Mouse (Mus musculus) embryonic fibroblast, embryonic 13.5 days (primary cell): ENCODE data around the gene Cyp1b1.

Source experiments
- CTCF ChIP-seq: IDR thresholded peaks from 2 replicates; pipeline ENCODE4 v1.5.1; 2011; ENCODE audit warnings: mild to moderate bottlenecking, control low read depth, low read length, moderate library complexity, borderline replicate concordance; ENCODE audit not compliant: insufficient read depth
- POLR2A ChIP-seq: IDR thresholded peaks from 2 replicates; pipeline ENCODE4 v1.6.1; 2011; ENCODE audit warnings: low read depth, mild to moderate bottlenecking, control low read depth, low read length, moderate library complexity

- TF ChIP-seq CTCF (no peak), POLR2A (no peak)
Observed at GRCm38 (mm10) chr17:79695541-79695940, 19.3 kb downstream of the Cyp1b1 start.
